Mouse (Mus musculus): ENCODE data around the gene Gm4952. TPM values are rescaled to one million over a fixed set of nuclear protein-coding genes. Genes with fewer than 3 reads are reported as not detected.
"Not testable (repeated sequence)": the region's sequence is repeated elsewhere in the genome, so short reads cannot be mapped to it uniquely, and the experiment has no call there.

The Gm4952 gene
- total and polyA plus RNA-seq, 3 experiments, result not detected

GRCm38 (mm10) chr19:12638049-12638448, 38.3 kb downstream of the Gm4952 start:
- Histone ChIP-seq H3K4me3 (no peak overlapping the region), H3K36me3 (ENCODE audit: control insufficient read depth, insufficient read depth, low read length) (no peaks in the 10 kb centered on the region), H3K79me2 (replicated peaks; ENCODE audit: control insufficient read depth, insufficient read depth, low read length) (no peaks in the 10 kb centered on the region), H3K9ac (ENCODE audit: low read depth, low read length) (no peak overlapping the region), H3K27ac (no peak overlapping the region), H3K27me3 (ENCODE audit: control insufficient read depth, insufficient read depth, low read length) (no peaks in the 10 kb centered on the region), H3K4me1 (ENCODE audit: control insufficient read depth, insufficient read depth, low read length) (no peaks in the 10 kb centered on the region)
- intact Hi-C loops (cut with DNase I), result no loop called here
- no peak for DNase-seq
- 45% methylated on average over 1 of the region's 1 CpGs for WGBS
- no peak for TF ChIP-seq POLR2A (IDR thresholded peaks at IDR 0.05; ENCODE audit: insufficient read depth, low read depth, low read length)
- no peak for TF ChIP-seq EP300 (IDR thresholded peaks at IDR 0.05; ENCODE audit: insufficient read depth, low read depth, low read length)
- no peak for TF ChIP-seq CTCF (IDR thresholded peaks at IDR 0.05)

GRCm38 (mm10) chr19:12649511-12649910, 49.7 kb downstream of the Gm4952 start:
- H3K9ac ChIP-seq (ENCODE audit: low read depth, low read length), result no peak overlapping the region
- H3K27ac ChIP-seq, result no peak overlapping the region
- TF ChIP-seq EP300 (IDR thresholded peaks at IDR 0.05; ENCODE audit: insufficient read depth, low read depth, low read length), result no peak
- TF ChIP-seq POLR2A (IDR thresholded peaks at IDR 0.05; ENCODE audit: insufficient read depth, low read depth, low read length), result no peak
- TF ChIP-seq CTCF (IDR thresholded peaks at IDR 0.05), result no peak
- H3K79me2 ChIP-seq (replicated peaks; ENCODE audit: control insufficient read depth, insufficient read depth, low read length), result no peaks in the 10 kb centered on the region
- H3K4me3 ChIP-seq, result no peak overlapping the region
- intact Hi-C loops (cut with DNase I), result no loop called here
- no peaks in the 10 kb centered on the region for H3K27me3 ChIP-seq (ENCODE audit: control insufficient read depth, insufficient read depth, low read length)
- H3K4me1 ChIP-seq (ENCODE audit: control insufficient read depth, insufficient read depth, low read length), result no peaks in the 10 kb centered on the region
- H3K36me3 ChIP-seq (ENCODE audit: control insufficient read depth, insufficient read depth, low read length), result no peaks in the 10 kb centered on the region
- no peak for DNase-seq

GRCm38 (mm10) chr19:12666156-12666555, 66.4 kb downstream of the Gm4952 start:
- no peak for DNase-seq
- TF ChIP-seq POLR2A (IDR thresholded peaks at IDR 0.05; ENCODE audit: insufficient read depth, low read depth, low read length) (no peak), CTCF (IDR thresholded peaks at IDR 0.05) (no peak), EP300 (IDR thresholded peaks at IDR 0.05; ENCODE audit: insufficient read depth, low read depth, low read length) (no peak)
- WGBS, result 73% methylated on average over 1 of the region's 1 CpGs
- no peaks in the 10 kb centered on the region for H3K27me3 ChIP-seq (ENCODE audit: control insufficient read depth, insufficient read depth, low read length)
- no peak overlapping the region for H3K27ac ChIP-seq
- H3K79me2 ChIP-seq (replicated peaks; ENCODE audit: control insufficient read depth, insufficient read depth, low read length), result no peaks in the 10 kb centered on the region
- no peak overlapping the region for H3K9ac ChIP-seq (ENCODE audit: low read depth, low read length)
- H3K4me3 ChIP-seq, result no peak overlapping the region
- H3K36me3 ChIP-seq (ENCODE audit: control insufficient read depth, insufficient read depth, low read length), result no peaks in the 10 kb centered on the region
- no peaks in the 10 kb centered on the region for H3K4me1 ChIP-seq (ENCODE audit: control insufficient read depth, insufficient read depth, low read length)
- intact Hi-C loops (cut with DNase I), result no loop called here

- intact Hi-C loops (cut with DNase I); H3K27ac ChIP-seq; H3K4me3 ChIP-seq; DNase-seq; H3K36me3 ChIP-seq (ENCODE audit: control insufficient read depth, insufficient read depth, low read length); H3K79me2 ChIP-seq (replicated peaks; ENCODE audit: control insufficient read depth, insufficient read depth, low read length); H3K27me3 ChIP-seq (ENCODE audit: control insufficient read depth, insufficient read depth, low read length); H3K4me1 ChIP-seq (ENCODE audit: control insufficient read depth, insufficient read depth, low read length); H3K9ac ChIP-seq (ENCODE audit: low read depth, low read length): not testable (repeated sequence)
- WGBS, result 91% methylated on average over 3 of the region's 3 CpGs
Measured at GRCm38 (mm10) chr19:12668601-12669000, 68.8 kb downstream of the Gm4952 start.

- Histone ChIP-seq H3K4me3 (no peak within 1 kb of the TSS), H3K27ac (no peak within 1 kb of the TSS), H3K4me1 (ENCODE audit: control insufficient read depth, insufficient read depth, low read length) (no peaks in the 10 kb centered on the region), H3K9ac (ENCODE audit: low read depth, low read length) (no peak within 1 kb of the TSS), H3K27me3 (ENCODE audit: control insufficient read depth, insufficient read depth, low read length) (no peaks in the 10 kb centered on the region), H3K36me3 (ENCODE audit: control insufficient read depth, insufficient read depth, low read length) (no peaks in the 10 kb centered on the region), H3K79me2 (replicated peaks; ENCODE audit: control insufficient read depth, insufficient read depth, low read length) (no peaks in the 10 kb centered on the region)
- TF ChIP-seq POLR2A (IDR thresholded peaks at IDR 0.05; ENCODE audit: insufficient read depth, low read depth, low read length) (no peak), EP300 (IDR thresholded peaks at IDR 0.05; ENCODE audit: insufficient read depth, low read depth, low read length) (no peak), CTCF (IDR thresholded peaks at IDR 0.05) (no peak)
- intact Hi-C loops (cut with DNase I), result no loop called here
- no peak for DNase-seq
Measured at GRCm38 (mm10) chr19:12670139-12670538, 70.4 kb downstream of the Gm4952 start, which contains the start of gene Olfr1442. Gene Olfr1442, plus strand, starts transcription at chr19:12670439.

- no peak overlapping the region for H3K9ac ChIP-seq (ENCODE audit: low read depth, low read length)
- no peaks in the 10 kb centered on the region for H3K36me3 ChIP-seq (ENCODE audit: control insufficient read depth, insufficient read depth, low read length)
- intact Hi-C loops (cut with DNase I), result no loop called here
- TF ChIP-seq CTCF (IDR thresholded peaks at IDR 0.05) (no peak), POLR2A (IDR thresholded peaks at IDR 0.05; ENCODE audit: insufficient read depth, low read depth, low read length) (no peak), EP300 (IDR thresholded peaks at IDR 0.05; ENCODE audit: insufficient read depth, low read depth, low read length) (no peak)
- no peaks in the 10 kb centered on the region for H3K79me2 ChIP-seq (replicated peaks; ENCODE audit: control insufficient read depth, insufficient read depth, low read length)
- H3K4me1 ChIP-seq (ENCODE audit: control insufficient read depth, insufficient read depth, low read length), result no peaks in the 10 kb centered on the region
- no peak overlapping the region for H3K4me3 ChIP-seq
- H3K27ac ChIP-seq, result no peak overlapping the region
- no peak for DNase-seq
- no peaks in the 10 kb centered on the region for H3K27me3 ChIP-seq (ENCODE audit: control insufficient read depth, insufficient read depth, low read length)
- 77% methylated on average over 4 of the region's 4 CpGs for whole genome bisulfite sequencing
Measured at GRCm38 (mm10) chr19:12671051-12671450, 71.3 kb downstream of the Gm4952 start.
